Mouse (Mus musculus) cortical plate, adult 2 months (tissue): Measurements from ENCODE around the gene Ccl3.

Experiments used
- CTCF ChIP-seq: fragments of 200-500 bp; IDR thresholded peaks from 2 replicates; pipeline ENCODE4 v1.5.1; 2011; ENCODE audit warnings: mild to moderate bottlenecking, control low read depth, low read length; ENCODE audit not compliant: insufficient read depth; ENCODE audit errors: extremely low read depth
- POLR2A ChIP-seq: fragments of 200-500 bp; IDR thresholded peaks from 2 replicates; pipeline ENCODE4 v1.6.1; 2011; ENCODE audit warnings: mild to moderate bottlenecking, low read length, control low read depth; ENCODE audit not compliant: insufficient read depth; ENCODE audit errors: extremely low read depth

DNA sequence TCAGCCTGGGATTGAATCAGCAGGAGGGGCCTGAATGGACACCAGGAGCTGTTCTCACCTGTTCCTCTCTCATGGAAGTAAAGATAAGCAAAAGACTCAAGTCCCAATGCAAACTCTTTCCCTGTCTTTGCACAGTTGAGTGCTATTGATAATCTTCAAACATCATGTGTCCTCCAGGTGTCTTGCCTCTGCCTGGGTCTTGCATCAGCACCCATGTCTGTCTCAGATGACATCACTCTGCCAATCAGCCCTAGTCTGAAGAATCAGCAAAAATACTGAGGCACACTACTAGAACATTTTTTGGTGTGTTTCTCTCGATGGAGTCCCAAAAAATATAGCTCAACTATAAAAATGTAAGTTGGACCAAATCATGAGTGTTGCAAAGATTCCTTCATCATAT is 42.9 kb upstream of the Ccl3 start:
- no peak for TF ChIP-seq POLR2A
- no peak for TF ChIP-seq CTCF
